Comparison of ENCODE assay signal across 10 mouse cellular contexts in the genomic region with DNA sequence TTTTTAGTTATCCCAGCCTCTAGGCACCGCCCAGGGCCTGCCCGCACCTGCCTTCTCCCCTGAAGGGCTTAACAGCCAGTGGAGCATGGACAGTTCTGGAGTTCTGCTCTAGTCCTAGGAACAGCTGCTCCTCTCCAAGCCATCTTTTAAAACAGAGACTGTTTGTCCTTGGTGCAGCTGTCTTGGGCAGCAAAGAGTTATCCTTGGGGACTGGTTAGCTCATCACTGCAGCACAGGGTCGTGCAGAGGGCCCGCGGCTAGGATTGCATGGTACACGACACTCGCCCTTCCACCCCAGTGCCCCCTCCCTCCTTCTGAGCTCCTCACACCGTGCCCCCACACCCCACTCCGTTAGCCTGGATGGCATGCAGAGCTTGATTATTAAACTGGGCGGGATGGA. TPM values are rescaled to one million over a fixed set of nuclear protein-coding genes. Genes with fewer than 3 reads are reported as not detected.
DNase-seq lines count a peak whose midpoint lies in the region; ATAC-seq and TF ChIP-seq lines count a peak whose summit lies in the region.
"Had no signal": no experiment of that assay in that cellular context is flagged by ENCODE, and none has a peak within 500 bp of the region (broad histone marks: within the 10 kb centered on the region; RNA-seq: fewer than 3 reads in every experiment).

No protein-coding gene starts in this region.

- peak overlapping the region; percentile 44 for H3K27ac ChIP-seq in kidney, adult 2 months (ENCODE audit: insufficient read depth, low read depth, low read length)
- no peak overlapping the region for H3K27ac ChIP-seq in embryonic facial prominence, embryonic 11.5 days (replicated peaks; ENCODE audit: low read depth, low read length)
- H3K27ac ChIP-seq in hindbrain, embryonic 10.5 days = peak overlapping the region; percentile 94; the same call in 1 of the 2 replicates
- 0 out of 2 replicates have a peak overlapping the region, but pooled peaks have one; percentile 5 for H3K27ac ChIP-seq in midbrain, embryonic 14.5 days (replicated peaks; ENCODE audit: low read depth, low read length)

- TF ChIP-seq CTCF in kidney, adult 2 months (conservative IDR thresholded peaks at IDR 0.05; ENCODE audit: insufficient read depth, insufficient read length, low read depth, low read length) = no peak

- no peak overlapping the region for H3K4me2 ChIP-seq in embryonic facial prominence, embryonic 11.5 days (ENCODE audit: low read depth, low read length)
- peak overlapping the region; percentile 94 for H3K4me2 ChIP-seq in midbrain, embryonic 14.5 days (ENCODE audit: low read length)

- H3K4me1 ChIP-seq in kidney, adult 2 months (ENCODE audit: control insufficient read depth, insufficient read depth, low read length) = peaks cover 29% of the 10 kb centered on the region
- H3K4me1 ChIP-seq in embryonic facial prominence, embryonic 11.5 days (ENCODE audit: control insufficient read depth, insufficient read depth, low read length) = no peaks in the 10 kb centered on the region; the same call in 1 of the 2 replicates
- peaks cover 61% of the 10 kb centered on the region for H3K4me1 ChIP-seq in hindbrain, embryonic 10.5 days (replicated peaks)
- H3K4me1 ChIP-seq in midbrain, embryonic 14.5 days (ENCODE audit: control insufficient read depth, insufficient read depth, low read length) = peaks cover 33% of the 10 kb centered on the region

- WGBS in kidney, adult 2 months = 52% methylated on average over 10 of the region's 10 CpGs
- WGBS in embryonic facial prominence, embryonic 11.5 days = 57% methylated on average over 10 of the region's 10 CpGs
- 65% methylated on average over 10 of the region's 10 CpGs for WGBS in hindbrain, embryonic 10.5 days
- 54% methylated on average over 10 of the region's 10 CpGs for WGBS in midbrain, embryonic 14.5 days

- H3K9ac ChIP-seq in embryonic facial prominence, embryonic 11.5 days (replicated peaks; ENCODE audit: low read length) = peak overlapping the region; percentile 35; the same call in 1 of the 2 replicates
- peak overlapping the region; percentile 42 for H3K9ac ChIP-seq in midbrain, embryonic 14.5 days (replicated peaks; ENCODE audit: low read length)

- H3K36me3 ChIP-seq in kidney, adult 2 months (ENCODE audit: control insufficient read depth, insufficient read depth, low read length) = no peaks in the 10 kb centered on the region
- H3K36me3 ChIP-seq in embryonic facial prominence, embryonic 11.5 days (replicated peaks; ENCODE audit: control insufficient read depth, insufficient read depth, low read depth, low read length) = no peaks in the 10 kb centered on the region; the same call in 1 of the 2 replicates
- H3K36me3 ChIP-seq in hindbrain, embryonic 10.5 days = peaks cover 62% of the 10 kb centered on the region
- H3K36me3 ChIP-seq in midbrain, embryonic 14.5 days (ENCODE audit: control insufficient read depth, insufficient read depth, low read length) = peaks cover 24% of the 10 kb centered on the region

- DNase-seq in kidney, adult 2 months = no peak
- DNase-seq in kidney, adult 9 months = no peak
- no peak for DNase-seq in embryonic facial prominence, embryonic 11.5 days (ENCODE audit: low spot score)
- no peak for DNase-seq in hindbrain, embryonic 10.5 days (ENCODE audit: low spot score)
- no peak for DNase-seq in midbrain, embryonic 14.5 days
- no peak for DNase-seq in urinary bladder, postnatal 14 days (ENCODE audit: low spot score)
- DNase-seq in thymus, postnatal 14 days = no peak
- no peak for DNase-seq in frontal cortex, postnatal 14 days (ENCODE audit: low spot score in 2 of 2)
- DNase-seq: layer of hippocampus, postnatal 36 days had no signal

- H3K27me3 ChIP-seq in kidney, adult 2 months (replicated peaks; ENCODE audit: control insufficient read depth, insufficient read depth, low read length) = no peaks in the 10 kb centered on the region
- no peaks in the 10 kb centered on the region for H3K27me3 ChIP-seq in embryonic facial prominence, embryonic 11.5 days (ENCODE audit: control insufficient read depth, insufficient read depth, low read length)
- no peaks in the 10 kb centered on the region for H3K27me3 ChIP-seq in hindbrain, embryonic 10.5 days (ENCODE audit: insufficient read depth, poor library complexity, severe bottlenecking)
- H3K27me3 ChIP-seq in midbrain, embryonic 14.5 days (ENCODE audit: control insufficient read depth, insufficient read depth, low read length) = no peaks in the 10 kb centered on the region
- H3K27me3 ChIP-seq: Patski had no signal

- no peaks in the 10 kb centered on the region for H3K9me3 ChIP-seq in embryonic facial prominence, embryonic 11.5 days (replicated peaks; ENCODE audit: control insufficient read depth, low read length)
- no peaks in the 10 kb centered on the region for H3K9me3 ChIP-seq in hindbrain, embryonic 10.5 days
- no peaks in the 10 kb centered on the region for H3K9me3 ChIP-seq in midbrain, embryonic 14.5 days (ENCODE audit: control insufficient read depth, low read length)

- no peak for ATAC-seq in embryonic facial prominence, embryonic 11.5 days (replicated peaks; ENCODE audit: insufficient number of reproducible peaks, low FRiP score, low TSS enrichment, low read depth)
- ATAC-seq in midbrain, embryonic 14.5 days (ENCODE audit: low FRiP score, low TSS enrichment) = no peak
- ATAC-seq: Patski had no signal

- H3K4me3 ChIP-seq in kidney, adult 2 months (ENCODE audit: insufficient read depth, low read depth, low read length) = peak overlapping the region; percentile 16; the same call in 1 of the 2 replicates
- H3K4me3 ChIP-seq in embryonic facial prominence, embryonic 11.5 days (ENCODE audit: low read depth, low read length) = no peak overlapping the region
- H3K4me3 ChIP-seq in hindbrain, embryonic 10.5 days = peak overlapping the region; percentile 87
- peak overlapping the region; percentile 74; the same call in 1 of the 2 replicates for H3K4me3 ChIP-seq in midbrain, embryonic 14.5 days (replicated peaks; ENCODE audit: low read depth, low read length)

- no peak for TF ChIP-seq POLR2A in kidney, adult 2 months (IDR thresholded peaks at IDR 0.05; ENCODE audit: low read depth, low read length)

RNA-seq across cellular contexts. Expression of a gene that starts 2.3 kb away (rescaled TPM):
- 35.0 and 36.4 TPM in 2 replicates for polyA plus RNA-seq in kidney, adult 2 months (2012; rRNA removed)
- polyA plus RNA-seq in embryonic facial prominence, embryonic 11.5 days (2014; fragmentation: Nextera tagmentation; extraction: Ambion mirVana) = 7.0 and 10.3 TPM in 2 replicates
- 12.5 and 18.3 TPM in 2 replicates for polyA plus RNA-seq in hindbrain, embryonic 10.5 days (2016; fragmentation: Nextera tagmentation; extraction: Ambion mirVana)
- polyA plus RNA-seq in midbrain, embryonic 14.5 days (2014; fragmentation: Nextera tagmentation; extraction: Ambion mirVana) = 15.8 and 18.2 TPM in 2 replicates

RNA-seq across cellular contexts. Expression of a gene that starts 15.6 kb away (rescaled TPM):
- 15.5 and 16.5 TPM in 2 replicates for polyA plus RNA-seq in kidney, adult 2 months (2012; rRNA removed)
- polyA plus RNA-seq in embryonic facial prominence, embryonic 11.5 days (2014; fragmentation: Nextera tagmentation; extraction: Ambion mirVana) = 66.3 and 69.8 TPM in 2 replicates
- 67.6 and 83.8 TPM in 2 replicates for polyA plus RNA-seq in hindbrain, embryonic 10.5 days (2016; fragmentation: Nextera tagmentation; extraction: Ambion mirVana)
- polyA plus RNA-seq in midbrain, embryonic 14.5 days (2014; fragmentation: Nextera tagmentation; extraction: Ambion mirVana) = 42.7 and 46.3 TPM in 2 replicates

RNA-seq across cellular contexts. Expression of a gene that starts 18.9 kb away (rescaled TPM):
- polyA plus RNA-seq in kidney, adult 2 months (2012; rRNA removed) = 7,324 and 7,933 TPM in 2 replicates
- 2,314 and 2,539 TPM in 2 replicates for polyA plus RNA-seq in embryonic facial prominence, embryonic 11.5 days (2014; fragmentation: Nextera tagmentation; extraction: Ambion mirVana)
- polyA plus RNA-seq in hindbrain, embryonic 10.5 days (2016; fragmentation: Nextera tagmentation; extraction: Ambion mirVana) = 2,613 and 2,865 TPM in 2 replicates
- polyA plus RNA-seq in midbrain, embryonic 14.5 days (2014; fragmentation: Nextera tagmentation; extraction: Ambion mirVana) = 1,501 and 1,547 TPM in 2 replicates

RNA-seq across cellular contexts. Expression of a gene that starts 44.2 kb away (rescaled TPM):
- polyA plus RNA-seq in kidney, adult 2 months (2012; rRNA removed) = 15.6 and 18.7 TPM in 2 replicates
- polyA plus RNA-seq in embryonic facial prominence, embryonic 11.5 days (2014; fragmentation: Nextera tagmentation; extraction: Ambion mirVana) = 135 and 136 TPM in 2 replicates
- 199 and 233 TPM in 2 replicates for polyA plus RNA-seq in hindbrain, embryonic 10.5 days (2016; fragmentation: Nextera tagmentation; extraction: Ambion mirVana)
- polyA plus RNA-seq in midbrain, embryonic 14.5 days (2014; fragmentation: Nextera tagmentation; extraction: Ambion mirVana) = 40.6 and 50.3 TPM in 2 replicates

RNA-seq across cellular contexts. Expression of a gene that starts 44.3 kb away (rescaled TPM):
- 102 and 110 TPM in 2 replicates for polyA plus RNA-seq in kidney, adult 2 months (2012; rRNA removed)
- polyA plus RNA-seq in embryonic facial prominence, embryonic 11.5 days (2014; fragmentation: Nextera tagmentation; extraction: Ambion mirVana) = 205 and 217 TPM in 2 replicates
- 206 and 213 TPM in 2 replicates for polyA plus RNA-seq in hindbrain, embryonic 10.5 days (2016; fragmentation: Nextera tagmentation; extraction: Ambion mirVana)
- 128 and 141 TPM in 2 replicates for polyA plus RNA-seq in midbrain, embryonic 14.5 days (2014; fragmentation: Nextera tagmentation; extraction: Ambion mirVana)
